Mouse (Mus musculus): ENCODE measurements around the gene 1600014C23Rik. TPM values are rescaled to one million over a fixed set of nuclear protein-coding genes. Genes with fewer than 3 reads are reported as not detected.

1600014C23Rik gene
- total and polyA plus RNA-seq, 3 experiments = not detected

GRCm38 (mm10) chr17:45752053-45752452 is 18.4 kb upstream of the 1600014C23Rik start:
- DNase-seq = no peak

- DNase-seq = no peak
These were observed 17.7 kb upstream of the 1600014C23Rik start for GRCm38 (mm10) chr17:45751359-45751758.

- no peak for DNase-seq
These were observed 15.5 kb upstream of the 1600014C23Rik start for GRCm38 (mm10) chr17:45749100-45749499.

- peak; percentile 74 for DNase-seq
These were observed 14.5 kb upstream of the 1600014C23Rik start for GRCm38 (mm10) chr17:45747858-45748785.

GRCm38 (mm10) chr17:45747293-45747692 is 13.6 kb upstream of the 1600014C23Rik start:
- DNase-seq = no peak

- DNase-seq = no peak
These were observed 13.1 kb upstream of the 1600014C23Rik start for GRCm38 (mm10) chr17:45746755-45747154.

- no peak for DNase-seq
These were observed 12.0 kb upstream of the 1600014C23Rik start for GRCm38 (mm10) chr17:45745629-45746028.

- no peak for DNase-seq
These were observed 8.9 kb upstream of the 1600014C23Rik start for GRCm38 (mm10) chr17:45742371-45743147.

- DNase-seq = no peak
These were observed 3.5 kb upstream of the 1600014C23Rik start for GRCm38 (mm10) chr17:45737078-45737601.

- DNase-seq = peak; percentile 92
These were observed 2.9 kb upstream of the 1600014C23Rik start for GRCm38 (mm10) chr17:45736311-45737077.

GRCm38 (mm10) chr17:45735382-45736310 is 2.0 kb upstream of the 1600014C23Rik start:
- DNase-seq = peak; percentile 87

- DNase-seq = peak; percentile 45
These were observed 1.2 kb upstream of the 1600014C23Rik start for GRCm38 (mm10) chr17:45734881-45735280.

- DNase-seq = no peak
These were observed 689 bp upstream of the 1600014C23Rik start for GRCm38 (mm10) chr17:45734333-45734732.

GRCm38 (mm10) chr17:45733038-45733734 is 458 bp downstream of the 1600014C23Rik start:
- DNase-seq = no peak

GRCm38 (mm10) chr17:45731172-45731864 is 2.3 kb downstream of the 1600014C23Rik start:
- DNase-seq = peak; percentile 83

GRCm38 (mm10) chr17:45730696-45731095 is 2.9 kb downstream of the 1600014C23Rik start:
- no peak for DNase-seq

GRCm38 (mm10) chr17:45729387-45729786 is 4.3 kb downstream of the 1600014C23Rik start:
- no peak for DNase-seq

GRCm38 (mm10) chr17:45727983-45728723 is 5.5 kb downstream of the 1600014C23Rik start:
- DNase-seq = peak; percentile 20

GRCm38 (mm10) chr17:45727481-45727880 is 6.2 kb downstream of the 1600014C23Rik start:
- no peak for DNase-seq

All from adrenal gland, adult 2 months (tissue).